Mouse (Mus musculus) lung, postnatal 25 days (tissue): Measurements from ENCODE around the gene Arl15.

Experiments used
- DNase-seq: peaks from one replicate; pipeline ENCODE4 v3.0.0; 2022; ENCODE audit warnings: low spot score

The Arl15 gene

DNA sequence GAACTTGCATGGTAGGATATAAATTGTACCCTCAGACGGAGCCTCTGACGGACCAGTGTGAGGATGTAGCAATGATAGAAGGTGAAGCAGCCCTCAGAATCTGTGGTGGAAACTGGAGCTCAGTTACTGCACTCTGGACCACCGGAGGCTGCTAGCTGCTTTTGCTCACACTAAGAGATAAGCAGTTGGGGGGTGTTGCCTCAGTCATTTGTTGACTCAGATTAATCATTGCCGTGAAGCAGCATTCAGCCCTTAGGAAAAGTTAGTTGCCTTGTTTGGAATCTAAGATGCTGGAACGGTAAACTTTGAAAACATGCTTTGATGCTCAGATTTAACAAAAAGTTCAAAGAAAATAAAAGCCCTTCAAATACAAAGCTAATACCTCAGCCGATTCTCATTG lies 270.7 kb downstream of the Arl15 start:
- DNase-seq, result no peak

DNA sequence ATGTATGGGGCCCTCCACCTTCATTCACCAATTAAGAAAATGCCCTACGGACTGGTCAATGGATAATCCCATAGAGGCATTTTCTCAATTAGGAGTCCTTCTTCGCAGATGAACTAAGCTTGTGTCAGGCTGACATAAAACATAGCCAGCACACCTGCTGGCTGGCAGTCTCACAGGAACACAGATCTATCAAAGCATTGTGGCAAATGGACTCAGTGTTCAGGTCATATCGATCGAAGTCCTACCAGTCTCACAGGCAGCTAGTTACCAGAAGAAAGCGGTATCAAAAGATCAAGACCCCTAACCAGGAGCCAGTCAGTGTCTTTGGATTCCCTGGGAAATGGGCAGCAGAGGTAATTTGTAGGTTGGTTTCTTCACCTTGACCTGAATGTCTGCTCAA lies 274.1 kb downstream of the Arl15 start:
- no peak for DNase-seq

DNA sequence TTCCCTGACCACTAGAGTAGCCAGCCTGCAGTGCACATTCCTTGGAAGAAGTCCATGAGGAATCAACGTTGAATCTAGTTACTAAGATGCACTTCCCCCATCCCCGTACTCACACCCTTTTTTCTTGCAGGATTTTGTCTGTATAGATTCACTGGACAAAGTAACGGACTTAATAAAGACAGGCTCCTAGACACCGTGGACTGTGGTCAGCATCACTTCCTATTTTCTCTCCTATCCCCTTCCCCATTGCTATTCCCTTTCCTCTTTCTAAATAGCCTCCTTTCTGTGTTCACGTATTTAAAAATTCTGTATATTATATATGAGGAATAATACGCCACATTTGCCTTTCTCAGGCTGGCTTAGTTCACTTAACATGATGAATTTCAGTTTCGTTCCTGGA lies 277.1 kb downstream of the Arl15 start:
- DNase-seq, result no peak

DNA sequence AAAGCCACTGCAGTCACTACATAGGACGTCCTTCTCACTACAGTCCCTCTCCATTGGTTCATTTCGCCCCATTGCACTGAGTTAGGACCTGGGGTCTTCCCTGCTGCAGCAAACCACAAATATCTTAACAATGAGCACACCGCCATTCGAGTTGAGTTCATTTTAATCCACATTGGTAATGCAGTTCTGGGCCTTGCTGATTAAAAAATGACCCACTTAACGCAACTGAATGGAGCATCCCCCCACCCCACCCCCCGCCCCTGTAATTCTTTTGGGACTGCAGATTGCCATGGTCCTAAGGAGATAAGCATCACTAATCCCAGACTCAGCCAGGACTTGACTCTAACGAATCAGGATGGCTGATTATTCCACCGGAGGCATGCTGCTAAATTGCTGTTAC lies 280.2 kb downstream of the Arl15 start:
- no peak for DNase-seq

DNA sequence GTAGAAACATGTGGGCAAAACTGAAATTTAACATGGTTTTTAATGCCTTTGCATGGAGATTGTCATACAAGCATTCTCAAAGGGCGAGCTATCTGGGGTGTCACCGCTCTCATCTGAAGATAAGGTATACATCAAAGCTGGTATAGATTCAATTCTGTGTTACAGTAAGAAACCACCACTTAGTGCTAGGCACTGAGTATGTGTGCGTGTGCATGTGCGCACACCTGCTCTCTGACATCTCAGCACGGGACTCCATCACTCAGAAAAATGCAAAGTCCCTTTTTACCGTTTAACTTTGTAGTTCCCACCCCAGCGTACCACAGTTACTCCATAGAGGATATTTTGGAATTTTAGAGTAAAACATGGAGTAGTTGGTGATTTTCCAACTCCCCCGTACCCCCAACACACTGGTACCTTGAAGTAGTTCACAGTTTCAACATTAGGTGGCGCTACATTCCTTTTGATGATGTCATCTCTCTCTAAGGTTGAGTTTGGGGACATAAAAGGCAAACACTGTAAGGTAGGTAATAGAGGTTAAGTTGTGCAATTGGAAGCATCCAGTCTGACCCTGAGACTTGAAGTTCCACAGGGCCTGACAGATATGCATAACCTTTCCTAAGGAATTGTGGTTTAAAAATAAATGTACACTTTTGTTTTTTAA lies 281.5 kb downstream of the Arl15 start:
- DNase-seq, result peak; percentile 44

DNA sequence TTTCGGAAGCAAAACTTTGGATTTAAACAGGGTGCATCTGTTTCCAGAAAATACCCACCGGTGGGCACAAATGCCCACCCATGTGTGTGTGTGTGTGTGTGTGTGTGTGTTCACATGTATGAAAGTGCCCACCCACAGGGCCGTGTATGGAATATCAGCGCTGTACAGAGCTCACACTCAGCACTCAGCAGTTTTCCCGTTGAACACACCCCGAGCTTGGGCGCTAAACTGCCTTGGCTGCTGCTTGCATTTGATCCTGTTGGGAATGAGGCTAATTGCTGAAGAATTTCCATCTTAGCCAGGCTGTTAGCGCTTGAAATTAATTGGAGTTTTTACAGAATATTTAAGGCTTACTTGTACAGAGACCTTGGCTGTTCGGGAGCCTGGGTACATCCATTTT lies 282.9 kb downstream of the Arl15 start:
- no peak for DNase-seq

DNA sequence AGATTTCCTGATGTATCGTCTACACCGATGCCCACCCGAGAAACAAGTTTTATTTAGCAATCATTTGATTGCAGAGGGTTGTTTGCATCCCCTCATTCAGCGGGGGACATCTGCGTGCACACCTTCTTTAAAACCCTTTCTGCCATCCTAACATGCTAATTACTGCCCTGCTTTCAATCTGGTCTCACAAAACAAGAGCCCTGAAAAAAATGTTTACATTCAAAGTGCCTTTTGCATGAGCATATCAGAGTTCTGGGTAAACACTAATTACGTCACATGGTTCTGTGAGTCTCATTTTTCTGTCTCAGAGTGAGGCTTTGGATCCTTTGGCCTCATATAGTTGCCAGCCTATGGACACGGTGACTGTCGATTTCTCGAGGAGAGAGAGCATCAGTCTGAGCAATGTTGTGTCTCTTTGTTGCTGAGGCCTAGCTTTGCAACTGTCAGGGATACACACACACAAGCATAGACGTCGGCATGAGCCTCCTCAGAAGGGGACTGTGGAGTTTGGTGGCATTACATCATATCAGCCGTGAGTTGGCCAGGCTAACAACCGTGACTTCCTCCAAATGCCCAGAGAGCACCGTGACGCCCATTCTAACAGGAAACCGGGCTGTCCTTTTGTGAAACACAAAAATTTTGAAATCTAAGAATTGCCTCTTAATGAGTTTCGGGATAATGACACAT lies 283.4 kb downstream of the Arl15 start:
- no peak for DNase-seq

DNA sequence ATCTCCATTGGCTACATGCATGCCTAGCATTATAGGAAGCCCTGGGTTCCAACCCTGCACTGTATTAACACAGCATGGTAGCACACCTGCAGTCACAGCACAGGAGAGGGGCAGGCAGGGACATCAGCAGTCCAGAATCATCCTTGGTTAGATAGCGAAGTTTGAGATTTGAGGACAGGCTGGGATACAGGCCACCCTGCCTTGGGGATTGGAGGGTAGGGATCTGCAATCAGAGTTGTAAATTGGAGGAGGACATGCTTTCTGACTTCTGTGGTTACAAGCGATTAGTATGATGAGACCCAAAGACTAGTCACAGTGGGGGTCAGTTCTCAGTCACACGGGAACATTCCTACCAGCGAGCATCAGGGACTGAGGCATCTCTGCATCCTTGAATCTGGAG lies 284.5 kb downstream of the Arl15 start:
- DNase-seq, result no peak

DNA sequence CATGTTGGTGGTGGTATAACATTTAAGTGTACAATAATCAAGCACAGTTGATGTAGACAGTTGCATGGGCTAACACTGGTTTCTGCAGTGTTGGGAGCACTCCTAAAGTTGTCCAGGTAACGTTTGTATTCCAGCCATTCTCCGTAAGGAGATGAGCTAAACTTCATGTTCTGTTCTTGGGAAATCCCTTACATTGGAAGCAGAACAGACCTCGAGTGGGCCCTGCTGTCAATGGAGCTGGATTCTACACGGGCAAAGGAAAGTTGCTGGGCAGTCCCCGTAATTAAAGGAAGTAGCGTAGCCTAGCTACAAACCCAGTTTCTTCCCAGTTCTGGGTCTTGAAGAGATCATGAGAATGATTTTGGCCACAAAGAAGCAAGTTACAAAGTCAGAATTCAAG lies 285.4 kb downstream of the Arl15 start:
- no peak for DNase-seq

DNA sequence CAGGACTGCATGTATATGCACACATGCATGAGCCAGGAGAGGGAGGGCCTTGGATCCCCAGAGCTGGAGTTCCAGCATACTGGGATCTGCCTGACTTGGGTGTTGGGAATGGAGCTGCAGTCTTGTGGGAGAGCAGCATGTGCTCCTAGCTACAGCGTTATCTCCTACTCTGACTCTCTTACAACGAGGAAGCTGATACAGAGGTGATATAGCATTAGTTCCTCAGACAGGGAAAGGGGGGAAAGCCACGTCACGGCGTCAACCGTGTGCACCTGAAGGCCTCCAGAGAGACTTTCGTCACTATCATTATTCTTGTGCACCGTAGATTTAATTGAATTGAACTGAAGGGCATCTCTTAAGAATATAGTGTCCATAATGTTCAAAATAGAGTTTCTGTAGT lies 286.2 kb downstream of the Arl15 start:
- no peak for DNase-seq

DNA sequence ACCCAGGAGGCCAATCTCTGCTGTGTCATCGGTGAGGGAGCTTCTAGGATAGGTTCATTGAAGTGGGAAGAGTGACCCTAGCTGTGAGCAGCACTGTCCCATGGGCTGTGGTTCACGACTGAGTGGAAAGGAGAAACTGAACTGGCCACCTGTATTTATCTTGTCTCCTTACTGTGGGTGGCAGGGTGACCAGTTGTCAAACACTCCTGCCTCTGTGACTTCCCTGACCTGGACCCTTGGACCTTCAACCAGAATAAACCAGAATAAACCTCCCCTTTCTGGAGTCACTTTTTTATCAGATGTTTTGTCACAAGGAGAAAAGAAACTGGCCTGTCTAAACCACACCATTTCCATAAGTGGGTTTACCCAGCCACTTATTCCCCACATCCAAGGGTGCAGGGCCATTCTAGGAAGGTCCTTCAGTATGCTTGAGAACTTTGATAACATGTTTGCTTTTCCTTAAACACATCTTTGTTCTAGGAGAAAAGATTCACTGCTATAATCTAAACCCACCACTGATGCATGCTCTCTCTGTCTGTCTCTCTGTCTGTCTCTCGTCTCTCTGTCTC lies 289.3 kb downstream of the Arl15 start:
- peak; percentile 59 for DNase-seq

DNA sequence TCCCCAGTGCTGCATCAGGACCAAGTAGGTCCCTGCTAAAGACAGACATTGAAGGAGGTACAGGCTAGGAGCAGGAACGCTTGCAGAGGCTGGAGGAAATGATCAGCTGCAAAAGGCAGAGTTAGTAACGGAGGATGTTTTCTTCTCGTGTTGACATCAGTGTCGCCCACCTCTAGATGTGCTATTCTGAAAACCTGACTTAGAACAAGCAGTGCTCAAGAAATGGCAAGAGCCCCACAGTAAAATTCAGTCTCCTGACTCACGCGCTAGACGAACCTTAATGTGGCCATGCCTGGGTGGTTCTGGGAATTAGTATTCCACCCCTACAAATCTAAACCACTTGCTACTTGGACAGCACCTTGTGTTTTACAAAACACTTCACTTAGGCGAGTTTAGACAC lies 291.1 kb downstream of the Arl15 start:
- DNase-seq, result no peak

DNA sequence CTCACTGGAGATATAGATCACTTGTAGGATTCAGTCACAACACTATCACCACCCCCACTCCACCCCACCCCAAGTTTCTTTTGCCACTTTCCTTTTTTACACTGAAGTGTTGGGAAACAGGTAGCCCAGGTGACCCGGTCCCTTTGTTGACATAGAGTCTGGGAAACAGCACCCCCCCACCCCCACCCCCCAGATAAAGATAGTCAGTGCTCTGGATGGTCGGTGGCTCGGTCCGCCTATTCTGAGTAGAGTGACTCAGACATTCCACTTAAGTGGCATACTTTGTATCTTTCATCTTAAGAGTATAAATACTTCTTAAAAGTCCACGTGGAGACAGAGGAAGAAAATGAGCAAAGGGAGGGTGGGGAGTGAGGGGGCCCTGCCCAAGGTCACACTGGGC lies 292.0 kb downstream of the Arl15 start:
- no peak for DNase-seq

DNA sequence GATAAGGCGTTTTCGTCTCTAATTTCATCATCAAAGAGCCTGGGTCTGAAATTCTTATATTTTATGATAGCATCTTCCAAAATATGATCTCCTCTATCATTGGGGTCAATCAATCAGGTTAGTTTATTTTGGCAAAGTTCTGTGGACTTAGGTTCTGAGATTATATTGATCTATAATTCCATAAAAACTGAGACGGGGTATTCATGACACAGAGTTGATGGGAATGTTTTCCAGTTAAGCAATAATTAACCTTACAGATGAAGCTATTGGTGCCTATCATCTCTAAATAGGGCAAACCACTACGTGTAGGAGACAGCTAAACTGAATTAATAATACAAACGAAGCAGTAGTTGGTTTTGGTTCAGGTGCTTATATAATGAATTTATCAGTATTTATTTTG lies 292.5 kb downstream of the Arl15 start:
- DNase-seq, result no peak

DNA sequence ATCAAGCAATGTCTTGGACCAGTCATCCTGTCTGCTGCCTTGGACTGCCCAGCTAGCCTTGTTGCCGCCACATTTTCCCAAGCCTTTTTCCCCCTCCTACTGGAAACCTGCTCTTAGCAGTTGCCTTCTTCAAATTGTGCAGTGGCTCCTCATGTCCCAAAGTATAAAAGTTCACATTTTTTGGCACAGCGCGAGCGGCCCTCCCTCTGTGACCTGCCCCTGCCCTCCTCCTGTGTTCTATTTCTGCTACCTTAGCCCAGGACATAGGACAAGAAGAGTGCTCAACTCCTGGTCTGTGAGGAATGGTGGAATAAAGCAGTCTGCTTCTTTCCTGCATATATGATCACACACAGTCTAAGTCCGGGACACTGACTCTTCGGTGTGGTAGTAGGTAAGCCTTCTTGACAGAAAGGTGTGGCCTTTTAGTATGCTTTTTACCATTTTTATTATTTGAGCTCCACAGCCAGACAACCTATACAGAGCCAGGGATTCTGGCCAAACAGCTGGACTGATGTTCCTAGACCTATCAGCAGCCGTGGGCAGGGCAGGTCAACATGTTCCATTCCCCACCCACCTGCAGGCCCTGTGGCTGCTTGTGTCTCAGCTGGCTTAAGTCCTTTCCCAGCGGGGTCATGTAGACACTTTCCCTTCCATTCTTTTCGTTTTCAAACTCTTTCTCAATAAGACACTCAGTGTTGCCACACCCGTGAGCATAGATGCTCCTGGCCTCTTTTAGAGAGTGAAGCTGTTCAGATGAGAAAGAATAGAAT lies 293.6 kb downstream of the Arl15 start:
- DNase-seq, result no peak

DNA sequence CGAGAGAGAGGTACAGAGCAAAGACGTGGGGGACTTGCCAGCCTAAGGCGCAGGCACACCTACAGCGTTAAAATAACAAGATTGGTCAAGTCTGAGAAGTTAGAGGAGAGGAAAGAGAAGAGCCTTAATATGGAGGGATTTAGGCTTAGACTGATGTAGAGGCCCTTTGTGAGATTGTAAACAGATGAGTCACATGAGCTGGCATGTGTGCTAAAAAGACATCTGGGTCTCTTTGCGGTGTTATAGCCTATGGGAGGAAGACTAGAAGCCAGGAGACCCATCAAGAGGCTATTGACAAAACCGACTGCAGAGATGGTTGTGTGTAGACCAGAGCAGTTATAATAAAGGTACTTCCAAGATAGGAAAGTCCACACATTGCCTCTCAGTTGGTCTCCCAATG lies 296.5 kb downstream of the Arl15 start:
- DNase-seq, result no peak

DNA sequence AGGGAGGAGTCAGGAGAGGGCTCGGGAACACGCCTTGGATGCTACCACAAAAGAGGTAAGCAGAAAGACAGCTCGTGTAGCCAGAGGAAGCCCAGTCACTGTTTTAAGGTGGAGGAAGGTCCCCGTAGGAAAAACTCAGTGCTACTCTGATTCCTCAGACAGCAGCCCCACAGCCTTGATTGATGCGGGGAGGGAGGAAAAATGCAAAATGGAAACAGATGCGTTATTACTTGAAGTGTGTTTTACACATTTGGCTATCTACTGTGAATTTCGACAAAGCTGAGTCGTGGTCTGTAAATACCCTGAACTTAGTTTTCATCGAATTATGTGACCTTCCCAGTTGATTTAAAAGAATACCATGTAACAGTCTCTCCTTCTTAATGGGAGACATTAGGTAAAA lies 296.9 kb downstream of the Arl15 start:
- DNase-seq, result no peak

DNA sequence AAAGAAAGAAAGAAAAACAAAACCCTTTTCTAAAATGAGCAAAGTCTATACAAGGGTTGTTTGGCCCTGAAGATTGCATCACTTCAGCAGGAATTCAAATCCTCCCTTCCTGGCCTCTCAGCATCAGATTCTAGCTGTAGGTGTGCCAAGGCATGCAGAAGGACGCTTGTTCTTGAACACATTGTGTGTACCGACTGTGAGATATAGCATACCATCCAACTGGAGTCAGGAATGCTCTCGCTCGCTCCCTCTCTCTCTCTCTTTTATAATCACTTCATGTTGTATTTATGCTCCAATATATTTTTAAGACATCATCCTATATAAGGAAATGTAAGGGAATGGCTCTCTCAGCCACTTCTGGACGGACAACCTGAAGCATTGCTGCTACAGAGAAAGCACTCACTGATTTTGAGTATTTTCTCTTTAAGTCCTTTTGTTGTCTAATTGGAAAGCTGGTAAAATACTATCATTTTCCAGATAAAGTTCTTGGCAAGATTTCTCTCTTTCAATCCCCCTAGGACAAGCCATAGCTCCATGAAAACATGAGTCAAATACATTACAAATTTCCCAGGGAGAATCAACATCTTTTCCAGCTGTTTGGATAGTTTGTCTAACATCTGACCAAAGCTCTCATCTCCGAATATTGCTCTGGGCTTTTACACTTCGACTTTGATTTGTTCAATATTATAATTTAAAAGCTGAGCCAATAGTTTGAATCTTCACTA lies 300.0 kb downstream of the Arl15 start:
- DNase-seq, result peak; percentile 14

DNA sequence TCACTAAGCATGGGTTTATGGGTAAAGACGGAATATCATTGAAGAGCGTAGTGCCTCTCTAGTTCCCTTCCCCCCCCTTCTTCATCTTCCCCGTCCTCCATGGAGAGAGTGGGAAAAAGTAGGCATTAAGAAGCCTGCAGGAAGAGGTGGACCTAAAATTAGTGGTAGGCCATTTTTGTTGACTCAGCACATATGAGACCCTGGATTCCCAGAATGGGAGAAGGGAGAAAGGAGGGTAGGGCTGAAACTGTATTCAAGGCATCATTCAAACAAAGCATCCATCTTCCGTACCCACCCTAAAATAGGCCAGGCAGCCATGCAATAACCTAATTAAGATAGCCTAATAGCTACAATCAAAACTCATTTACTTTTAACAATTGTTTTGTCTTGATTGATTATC lies 301.1 kb downstream of the Arl15 start:
- DNase-seq, result no peak

DNA sequence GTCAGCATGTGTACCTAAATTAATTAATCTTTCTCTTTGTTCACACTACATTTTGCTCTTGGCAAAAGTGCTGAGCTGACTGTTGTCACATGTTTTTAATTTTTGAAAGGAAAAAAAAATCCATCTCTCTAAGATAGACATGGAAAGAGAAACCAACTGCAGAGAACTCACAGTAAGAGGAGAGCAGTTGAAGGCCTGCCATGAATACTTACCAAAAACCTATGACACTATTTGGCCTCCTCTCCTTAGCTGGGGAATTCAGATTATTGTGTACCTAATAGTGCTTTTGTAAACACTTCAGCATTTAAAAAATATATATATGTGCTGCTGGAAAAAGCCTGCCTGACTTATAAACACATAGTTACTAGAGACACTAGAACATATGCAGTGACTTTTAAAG lies 302.1 kb downstream of the Arl15 start:
- no peak for DNase-seq

DNA sequence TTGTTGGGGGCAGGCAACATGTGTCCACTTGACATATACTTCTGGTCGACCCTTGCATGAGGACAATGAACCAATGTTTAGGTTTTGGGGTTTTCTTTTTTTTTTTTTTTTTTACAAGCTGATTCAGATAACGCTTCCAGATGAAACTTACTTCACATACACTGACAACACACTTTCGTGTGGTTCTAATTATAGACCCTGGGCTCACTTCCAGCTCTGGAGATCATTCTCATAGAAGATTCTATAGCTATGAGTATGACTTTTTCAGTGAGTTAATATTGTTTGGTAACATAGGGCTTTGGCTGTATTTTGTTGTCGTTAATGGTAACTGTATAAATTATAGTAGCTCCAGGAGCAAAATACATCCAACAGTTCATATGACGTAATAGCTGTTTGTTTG lies 306.9 kb downstream of the Arl15 start:
- DNase-seq, result no peak

DNA sequence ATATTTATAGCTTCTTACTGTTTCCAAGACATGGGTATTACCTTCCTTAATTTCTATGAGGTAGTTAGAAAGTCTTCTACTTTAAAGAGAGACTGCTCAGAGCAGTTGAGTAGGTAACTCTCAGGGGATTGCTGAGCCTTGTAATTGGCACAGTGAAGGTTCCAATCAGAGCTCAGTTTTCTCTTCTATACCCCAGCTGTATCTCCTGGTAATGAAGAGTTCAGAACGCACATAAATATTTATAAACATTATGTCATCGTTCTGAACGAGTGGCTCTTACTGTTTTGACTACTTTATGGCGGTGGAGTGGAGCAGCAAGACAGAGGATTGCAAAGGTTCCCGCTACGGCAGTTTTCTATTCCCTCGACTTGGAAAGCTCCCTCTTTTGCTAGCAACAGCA lies 311.8 kb downstream of the Arl15 start:
- DNase-seq, result no peak
